Mouse (Mus musculus): Measurements from ENCODE around the gene Rhox2g. TPM values are rescaled to one million over a fixed set of nuclear protein-coding genes. Genes with fewer than 3 reads are reported as not detected.
"Not testable (repeated sequence)": the region's sequence is repeated elsewhere in the genome, so short reads cannot be mapped to it uniquely, and the experiment has no call there.

Gene Rhox2g
- total RNA-seq (2021) = not detected
- long read RNA-seq, experiment 1 = 0 reads
- long read RNA-seq, experiment 2 = 0 reads

GRCm38 (mm10) chrX:37643370-37643769 is at the start of gene Rhox2g:
Gene Rhox2g (minus strand): TSS chrX:37643470.
- not testable (repeated sequence) for DNase-seq (ENCODE audit: low spot score in 2 of 2)

GRCm38 (mm10) chrX:37692261-37692660 is 49.0 kb upstream of the Rhox2g start:
- DNase-seq (ENCODE audit: low spot score in 2 of 2) = no peak

GRCm38 (mm10) chrX:37683031-37683715 is 39.9 kb upstream of the Rhox2g start:
- DNase-seq (ENCODE audit: low spot score in 2 of 2) = no peak

- DNase-seq (ENCODE audit: low spot score in 2 of 2) = not testable (repeated sequence)
Observed at GRCm38 (mm10) chrX:37673177-37673576, 29.9 kb upstream of the Rhox2g start, which contains the start of gene Rhox2h. Gene Rhox2h (minus strand): TSS chrX:37673277.

GRCm38 (mm10) chrX:37668664-37669063 is 25.4 kb upstream of the Rhox2g start, which contains the start of gene Rhox3h:
Gene Rhox3h (minus strand): TSS chrX:37668764.
- DNase-seq (ENCODE audit: low spot score in 2 of 2) = not testable (repeated sequence)

- DNase-seq (ENCODE audit: low spot score in 2 of 2) = not testable (repeated sequence)
Observed at GRCm38 (mm10) chrX:37651227-37651626, 8.0 kb upstream of the Rhox2g start, which contains the start of gene Rhox4g. Gene Rhox4g (minus strand): TSS chrX:37651327.

- DNase-seq (ENCODE audit: low spot score in 2 of 2) = not testable (repeated sequence)
Observed at GRCm38 (mm10) chrX:37628512-37628911, 14.8 kb downstream of the Rhox2g start, which contains the start of gene Rhox3g. Gene Rhox3g (minus strand): TSS chrX:37628612.

- not testable (repeated sequence) for DNase-seq (ENCODE audit: low spot score in 2 of 2)
Observed at GRCm38 (mm10) chrX:37607604-37608003, 35.7 kb downstream of the Rhox2g start, which contains the start of gene Rhox4f. Gene Rhox4f (minus strand): TSS chrX:37607704.

Other genes starting within 250 kb of the Rhox2g start
- not detected for gene Rhox2b, start 231.4 kb downstream of the Rhox2g start, total RNA-seq (2021)
- gene Rhox4b, start 211.0 kb downstream of the Rhox2g start, total RNA-seq (2021) = not detected
- gene Rhox2c, start 189.8 kb downstream of the Rhox2g start, total RNA-seq (2021) = not detected
- gene Rhox3c, start 184.9 kb downstream of the Rhox2g start, total RNA-seq (2021) = under 1 TPM in 1 of 2 experiments, not detected in 1; 0.78 TPM
- not detected for gene Rhox4c, start 163.1 kb downstream of the Rhox2g start, total RNA-seq (2021)
- gene Rhox2d, start 150.0 kb downstream of the Rhox2g start, total RNA-seq (2021) = not detected
- not detected for gene Rhox4d, start 129.1 kb downstream of the Rhox2g start, total RNA-seq (2021)
- gene Rhox2e, start 113.0 kb downstream of the Rhox2g start, total RNA-seq (2021) = not detected
- gene Rhox3e, start 101.5 kb downstream of the Rhox2g start, total RNA-seq (2021) = not detected
- not detected for gene Rhox4e, start 86.1 kb downstream of the Rhox2g start, total RNA-seq (2021)
- not detected for gene Rhox2f, start 72.1 kb downstream of the Rhox2g start, total RNA-seq (2021)
- gene Rhox3f, start 62.5 kb downstream of the Rhox2g start, total RNA-seq (2021) = not detected
- not detected for gene Rhox4f, start 35.8 kb downstream of the Rhox2g start, total RNA-seq (2021)
- gene Rhox3g, start 14.9 kb downstream of the Rhox2g start, total RNA-seq (2021) = not detected
- not detected for gene Rhox4g, start 7.9 kb upstream of the Rhox2g start, total RNA-seq (2021)
- gene Rhox3h, start 25.3 kb upstream of the Rhox2g start, total RNA-seq (2021) = under 1 TPM; 0.29 to 0.36 TPM
- not detected for gene Rhox2h, start 29.8 kb upstream of the Rhox2g start, total RNA-seq (2021)
- not detected for gene Rhox5, start 161.4 kb upstream of the Rhox2g start, total RNA-seq (2021)
- not detected for gene Rhox6, start 183.4 kb upstream of the Rhox2g start, total RNA-seq (2021)
- not detected for gene Rhox7a, start 188.2 kb upstream of the Rhox2g start, total RNA-seq (2021)
- gene Rhox8, start 235.5 kb upstream of the Rhox2g start, total RNA-seq (2021) = not detected